Mouse (Mus musculus): ENCODE measurements around the gene Uaca. TPM values are rescaled to one million over a fixed set of nuclear protein-coding genes. Genes with fewer than 3 reads are reported as not detected.

Gene Uaca
- total and polyA plus RNA-seq, 3 experiments: 0.33 TPM; not detected in 2

GRCm38 (mm10) chr9:60821501-60821900 is 27.2 kb downstream of the Uaca start:
- Histone ChIP-seq H3K4me1 (ENCODE audit: insufficient read depth, low read depth, low read length) (0 out of 2 replicates have a peak, but pooled peaks cover 2% of the 10 kb centered on the region), H3K9me3 (replicated peaks) (no peaks in the 10 kb centered on the region), H3K27me3 (ENCODE audit: insufficient read depth, low read length) (0 out of 2 replicates have a peak, but pooled peaks cover 2% of the 10 kb centered on the region), H3K36me3 (replicated peaks) (no peaks in the 10 kb centered on the region), H3K4me3 (ENCODE audit: low read depth, low read length) (no peak overlapping the region)
- no peak for TF ChIP-seq CTCF (IDR thresholded peaks at IDR 0.05; ENCODE audit: low read depth, low read length)
- no peak for TF ChIP-seq POLR2AphosphoS5 (IDR thresholded peaks at IDR 0.05; ENCODE audit: insufficient replicate concordance, low read depth, low read length)
- TF ChIP-seq GATA2 (IDR thresholded peaks at IDR 0.05; ENCODE audit: borderline replicate concordance, low read depth, low read length): no peak
- TF ChIP-seq TAL1 (conservative IDR thresholded peaks at IDR 0.05; ENCODE audit: low read depth, low read length): no peak
- TF ChIP-seq GATA1 (IDR thresholded peaks at IDR 0.05; ENCODE audit: borderline replicate concordance, low read length): no peak
- ATAC-seq (ENCODE audit: extremely low read depth, insufficient number of reproducible peaks, low FRiP score, poor library complexity, severe bottlenecking) (no peak), DNase-seq (ENCODE audit: low spot score) (no peak)

GRCm38 (mm10) chr9:60822681-60823080 is 28.3 kb downstream of the Uaca start:
- Histone ChIP-seq H3K36me3 (replicated peaks) (no peaks in the 10 kb centered on the region), H3K9me3 (replicated peaks) (no peaks in the 10 kb centered on the region), H3K4me3 (ENCODE audit: low read depth, low read length) (no peak overlapping the region), H3K27me3 (ENCODE audit: insufficient read depth, low read length) (0 out of 2 replicates have a peak, but pooled peaks cover 2% of the 10 kb centered on the region), H3K4me1 (ENCODE audit: insufficient read depth, low read depth, low read length) (0 out of 2 replicates have a peak, but pooled peaks cover 2% of the 10 kb centered on the region)
- TF ChIP-seq CTCF (IDR thresholded peaks at IDR 0.05; ENCODE audit: low read depth, low read length) (no peak), TAL1 (conservative IDR thresholded peaks at IDR 0.05; ENCODE audit: low read depth, low read length) (no peak), POLR2AphosphoS5 (IDR thresholded peaks at IDR 0.05; ENCODE audit: insufficient replicate concordance, low read depth, low read length) (no peak), GATA1 (IDR thresholded peaks at IDR 0.05; ENCODE audit: borderline replicate concordance, low read length) (no peak)
- DNase-seq (ENCODE audit: low spot score) (no peak), ATAC-seq (ENCODE audit: extremely low read depth, insufficient number of reproducible peaks, low FRiP score, poor library complexity, severe bottlenecking) (no peak)

GRCm38 (mm10) chr9:60825506-60825905 is 31.2 kb downstream of the Uaca start:
- H3K4me1 ChIP-seq (ENCODE audit: insufficient read depth, low read depth, low read length): no peaks in the 10 kb centered on the region
- H3K27me3 ChIP-seq (ENCODE audit: insufficient read depth, low read length): 0 out of 2 replicates have a peak, but pooled peaks cover 2% of the 10 kb centered on the region
- TF ChIP-seq GATA1 (IDR thresholded peaks at IDR 0.05; ENCODE audit: borderline replicate concordance, low read length): no peak
- H3K4me3 ChIP-seq (ENCODE audit: low read depth, low read length): no peak overlapping the region
- DNase-seq (ENCODE audit: low spot score) (no peak), ATAC-seq (ENCODE audit: extremely low read depth, insufficient number of reproducible peaks, low FRiP score, poor library complexity, severe bottlenecking) (no peak)
- no peaks in the 10 kb centered on the region for H3K9me3 ChIP-seq (replicated peaks)
- H3K36me3 ChIP-seq (replicated peaks): no peaks in the 10 kb centered on the region

- TF ChIP-seq GATA1 (IDR thresholded peaks at IDR 0.05; ENCODE audit: borderline replicate concordance, low read length): no peak
- no peak for TF ChIP-seq GATA2 (IDR thresholded peaks at IDR 0.05; ENCODE audit: borderline replicate concordance, low read depth, low read length)
- no peak for TF ChIP-seq CTCF (IDR thresholded peaks at IDR 0.05; ENCODE audit: low read depth, low read length)
- no peak for TF ChIP-seq TAL1 (conservative IDR thresholded peaks at IDR 0.05; ENCODE audit: low read depth, low read length)
- TF ChIP-seq POLR2AphosphoS5 (IDR thresholded peaks at IDR 0.05; ENCODE audit: insufficient replicate concordance, low read depth, low read length): no peak
- no peak for ATAC-seq (ENCODE audit: extremely low read depth, insufficient number of reproducible peaks, low FRiP score, poor library complexity, severe bottlenecking)
- no peak for DNase-seq (ENCODE audit: low spot score)
- H3K36me3 ChIP-seq (replicated peaks): no peaks in the 10 kb centered on the region
- no peaks in the 10 kb centered on the region for H3K4me1 ChIP-seq (ENCODE audit: insufficient read depth, low read depth, low read length)
- H3K4me3 ChIP-seq (ENCODE audit: low read depth, low read length): no peak overlapping the region
- no peaks in the 10 kb centered on the region for H3K9me3 ChIP-seq (replicated peaks)
- 0 out of 2 replicates have a peak, but pooled peaks cover 4% of the 10 kb centered on the region for H3K27me3 ChIP-seq (ENCODE audit: insufficient read depth, low read length)
These were observed 32.4 kb downstream of the Uaca start for GRCm38 (mm10) chr9:60826759-60827158.

- Histone ChIP-seq H3K27me3 (ENCODE audit: insufficient read depth, low read length) (0 out of 2 replicates have a peak, but pooled peaks cover 4% of the 10 kb centered on the region), H3K4me1 (ENCODE audit: insufficient read depth, low read depth, low read length) (no peaks in the 10 kb centered on the region), H3K4me3 (ENCODE audit: low read depth, low read length) (no peak overlapping the region), H3K36me3 (replicated peaks) (no peaks in the 10 kb centered on the region), H3K9me3 (replicated peaks) (no peaks in the 10 kb centered on the region)
- no peak for DNase-seq (ENCODE audit: low spot score)
- ATAC-seq (ENCODE audit: extremely low read depth, insufficient number of reproducible peaks, low FRiP score, poor library complexity, severe bottlenecking): no peak
- no peak for TF ChIP-seq CTCF (IDR thresholded peaks at IDR 0.05; ENCODE audit: low read depth, low read length)
- no peak for TF ChIP-seq POLR2AphosphoS5 (IDR thresholded peaks at IDR 0.05; ENCODE audit: insufficient replicate concordance, low read depth, low read length)
- no peak for TF ChIP-seq GATA2 (IDR thresholded peaks at IDR 0.05; ENCODE audit: borderline replicate concordance, low read depth, low read length)
- no peak for TF ChIP-seq TAL1 (conservative IDR thresholded peaks at IDR 0.05; ENCODE audit: low read depth, low read length)
- TF ChIP-seq GATA1 (IDR thresholded peaks at IDR 0.05; ENCODE audit: borderline replicate concordance, low read length): no peak
These were observed 33.9 kb downstream of the Uaca start for GRCm38 (mm10) chr9:60828196-60828595.

- H3K4me3 ChIP-seq (ENCODE audit: low read depth, low read length): no peak overlapping the region
- 0 out of 2 replicates have a peak, but pooled peaks cover 2% of the 10 kb centered on the region for H3K27me3 ChIP-seq (ENCODE audit: insufficient read depth, low read length)
- no peaks in the 10 kb centered on the region for H3K9me3 ChIP-seq (replicated peaks)
- H3K36me3 ChIP-seq (replicated peaks): no peaks in the 10 kb centered on the region
- no peaks in the 10 kb centered on the region for H3K4me1 ChIP-seq (ENCODE audit: insufficient read depth, low read depth, low read length)
- ATAC-seq (ENCODE audit: extremely low read depth, insufficient number of reproducible peaks, low FRiP score, poor library complexity, severe bottlenecking): no peak
- no peak for TF ChIP-seq CTCF (IDR thresholded peaks at IDR 0.05; ENCODE audit: low read depth, low read length)
- no peak for DNase-seq (ENCODE audit: low spot score)
These were observed 35.3 kb downstream of the Uaca start for GRCm38 (mm10) chr9:60829610-60830009.

- DNase-seq (ENCODE audit: low spot score): no peak
- H3K27me3 ChIP-seq (ENCODE audit: insufficient read depth, low read length): 0 out of 2 replicates have a peak, but pooled peaks cover 2% of the 10 kb centered on the region
- H3K9me3 ChIP-seq (replicated peaks): no peaks in the 10 kb centered on the region
- no peak overlapping the region for H3K4me3 ChIP-seq (ENCODE audit: low read depth, low read length)
- no peaks in the 10 kb centered on the region for H3K36me3 ChIP-seq (replicated peaks)
- H3K4me1 ChIP-seq (ENCODE audit: insufficient read depth, low read depth, low read length): no peaks in the 10 kb centered on the region
- no peak for ATAC-seq (ENCODE audit: extremely low read depth, insufficient number of reproducible peaks, low FRiP score, poor library complexity, severe bottlenecking)
- TF ChIP-seq TAL1 (conservative IDR thresholded peaks at IDR 0.05; ENCODE audit: low read depth, low read length) (no peak), GATA2 (IDR thresholded peaks at IDR 0.05; ENCODE audit: borderline replicate concordance, low read depth, low read length) (no peak), POLR2AphosphoS5 (IDR thresholded peaks at IDR 0.05; ENCODE audit: insufficient replicate concordance, low read depth, low read length) (no peak), CTCF (IDR thresholded peaks at IDR 0.05; ENCODE audit: low read depth, low read length) (no peak)
These were observed 35.7 kb downstream of the Uaca start for GRCm38 (mm10) chr9:60830079-60830478.
